Mouse (Mus musculus) kidney, postnatal 0 days (tissue): ENCODE measurements around the gene Slc39a8. TPM values are rescaled to one million over a fixed set of nuclear protein-coding genes. Genes with fewer than 3 reads are reported as not detected.

Experiments
- ATAC-seq: fragments of 200-750 bp; cut with Nextera tagmentation; replicated peaks from 2 replicates; pipeline ENCODE4 v1.8.0; 2017; ENCODE audit warnings: low read depth, moderate number of reproducible peaks, moderate TSS enrichment, moderate library complexity; ENCODE audit not compliant: low FRiP score
- DNase-seq: peaks from one replicate; pipeline ENCODE4 v3.0.0-alpha.2; 2016; ENCODE audit warnings: low spot score
- H3K27ac ChIP-seq: fragments of 300-500 bp; sonication (generic); 2 replicates; pipeline ENCODE4 v1.5.1; 2014; ENCODE audit warnings: mild to moderate bottlenecking
- H3K27me3 ChIP-seq: fragments of 300-500 bp; sonication (generic); 2 replicates; pipeline ENCODE4 v1.6.1; 2014; ENCODE audit warnings: low read length, mixed read lengths; ENCODE audit not compliant: insufficient read depth
- H3K36me3 ChIP-seq: fragments of 300-500 bp; sonication (generic); 2 replicates; pipeline ENCODE4 v1.6.1; 2014; ENCODE audit warnings: low read length, mixed read lengths; ENCODE audit not compliant: insufficient read depth
- H3K4me1 ChIP-seq: fragments of 300-500 bp; sonication (generic); replicated peaks from 2 replicates; pipeline ENCODE4 v1.6.1; 2014; ENCODE audit warnings: antibody characterized with exemption, low read length, mixed read lengths; ENCODE audit not compliant: insufficient read depth
- H3K4me2 ChIP-seq: fragments of 300-500 bp; sonication (generic); 2 replicates; pipeline ENCODE4 v1.6.1; 2014; ENCODE audit warnings: mild to moderate bottlenecking, low read length, moderate library complexity, mixed read lengths
- H3K4me3 ChIP-seq: fragments of 300-500 bp; sonication (generic); replicated peaks from 2 replicates; pipeline ENCODE4 v1.5.1; 2014; ENCODE audit warnings: low read depth, low read length
- H3K9ac ChIP-seq: fragments of 300-500 bp; sonication (generic); 2 replicates; pipeline ENCODE4 v1.6.1; 2014; ENCODE audit warnings: low read depth, low read length
- H3K9me3 ChIP-seq: fragments of 300-500 bp; sonication (generic); replicated peaks from 2 replicates; pipeline ENCODE4 v1.6.1; 2016; ENCODE audit warnings: low read length, inconsistent platforms, mixed read lengths
- CTCF ChIP-seq: IDR thresholded peaks from 2 replicates; pipeline ENCODE4 v1.5.1; 2016; ENCODE audit warnings: antibody characterized with exemption, low read depth, mild to moderate bottlenecking, moderate library complexity
- whole genome bisulfite sequencing: fragments of 180-500 bp; shearing (Covaris S2); extraction: QIAGEN DNeasy Blood & Tissue Kit; methylation state at CpG from one replicate; pipeline ENCODE4 v1.1.7; 2014; 5-methylcytosine and 5-hydroxymethylcytosine counted together
- polyA plus RNA-seq: library from polyadenylated mRNA; unstranded; fragments of >200 nt; fragmentation: Nextera tagmentation; extraction: Ambion mirVana; gene quantifications from 2 replicates; pipeline ENCODE4 v1.2.1, GENCODE M21; 2015

Gene Slc39a8
- polyA plus RNA-seq, 1 experiment from 2014 or later: 25.0 TPM

GRCm38 (mm10) chr3:135843181-135843580 lies 18.1 kb downstream of the Slc39a8 start:
- Histone ChIP-seq H3K36me3 (no peaks in the 10 kb centered on the region), H3K27me3 (no peaks in the 10 kb centered on the region), H3K27ac (no peak overlapping the region), H3K4me3 (no peak overlapping the region), H3K9me3 (no peaks in the 10 kb centered on the region), H3K4me2 (no peak overlapping the region), H3K4me1 (no peaks in the 10 kb centered on the region; the same call in 1 of the 2 replicates), H3K9ac (no peak overlapping the region)
- ATAC-seq (no peak), DNase-seq (no peak)
- peak; percentile 22; the same call in 1 of the 2 replicates for TF ChIP-seq CTCF
- WGBS: 80% methylated on average over 5 of the region's 5 CpGs

GRCm38 (mm10) chr3:135843707-135844106 lies 18.6 kb downstream of the Slc39a8 start:
- Histone ChIP-seq H3K36me3 (no peaks in the 10 kb centered on the region), H3K4me3 (no peak overlapping the region), H3K27ac (no peak overlapping the region), H3K9ac (no peak overlapping the region), H3K4me2 (no peak overlapping the region), H3K27me3 (no peaks in the 10 kb centered on the region), H3K9me3 (no peaks in the 10 kb centered on the region), H3K4me1 (no peaks in the 10 kb centered on the region; the same call in 1 of the 2 replicates)
- DNase-seq (no peak), ATAC-seq (no peak)
- TF ChIP-seq CTCF: no peak
- WGBS: 91% methylated on average over 8 of the region's 8 CpGs

- no peak for ATAC-seq
- H3K4me2 ChIP-seq: no peak overlapping the region
- 71% methylated on average over 1 of the region's 1 CpGs for WGBS
Observed at GRCm38 (mm10) chr3:135844835-135845234, 19.8 kb downstream of the Slc39a8 start.

GRCm38 (mm10) chr3:135845860-135846259 lies 20.8 kb downstream of the Slc39a8 start:
- ATAC-seq: no peak
- Histone ChIP-seq H3K9me3 (no peaks in the 10 kb centered on the region), H3K4me1 (no peaks in the 10 kb centered on the region; the same call in 1 of the 2 replicates), H3K27ac (no peak overlapping the region), H3K4me2 (no peak overlapping the region), H3K36me3 (no peaks in the 10 kb centered on the region), H3K27me3 (no peaks in the 10 kb centered on the region), H3K9ac (no peak overlapping the region), H3K4me3 (no peak overlapping the region)
- no peak for TF ChIP-seq CTCF
- no peak for DNase-seq
- 61% methylated on average over 7 of the region's 7 CpGs for WGBS

More at GRCm38 (mm10) chr3:135844835-135845234, 19.8 kb downstream of the Slc39a8 start:
- no peaks in the 10 kb centered on the region for H3K27me3 ChIP-seq
- no peaks in the 10 kb centered on the region for H3K36me3 ChIP-seq
- H3K4me3 ChIP-seq: no peak overlapping the region
- no peaks in the 10 kb centered on the region for H3K9me3 ChIP-seq
- no peaks in the 10 kb centered on the region; the same call in 1 of the 2 replicates for H3K4me1 ChIP-seq
- no peak overlapping the region for H3K9ac ChIP-seq
- DNase-seq: no peak
- TF ChIP-seq CTCF: no peak
- no peak overlapping the region for H3K27ac ChIP-seq

- H3K4me1 ChIP-seq: no peaks in the 10 kb centered on the region
- TF ChIP-seq CTCF: no peak
- 37% methylated on average over 2 of the region's 2 CpGs for WGBS
- no peaks in the 10 kb centered on the region for H3K9me3 ChIP-seq
- ATAC-seq: no peak
- no peak overlapping the region for H3K27ac ChIP-seq
- no peak overlapping the region for H3K4me3 ChIP-seq
- H3K36me3 ChIP-seq: no peaks in the 10 kb centered on the region
- H3K27me3 ChIP-seq: no peaks in the 10 kb centered on the region
- no peak overlapping the region for H3K4me2 ChIP-seq
- H3K9ac ChIP-seq: no peak overlapping the region
- DNase-seq: peak; percentile 11
Observed at GRCm38 (mm10) chr3:135851607-135852006, 26.5 kb downstream of the Slc39a8 start.

GRCm38 (mm10) chr3:135853604-135854297 lies 28.7 kb downstream of the Slc39a8 start:
- Histone ChIP-seq H3K27me3 (no peaks in the 10 kb centered on the region), H3K9me3 (no peaks in the 10 kb centered on the region), H3K4me2 (no peak overlapping the region), H3K4me3 (no peak overlapping the region), H3K36me3 (no peaks in the 10 kb centered on the region), H3K9ac (no peak overlapping the region), H3K4me1 (no peaks in the 10 kb centered on the region), H3K27ac (no peak overlapping the region)
- ATAC-seq (no peak), DNase-seq (no peak)
- WGBS: 87% methylated on average over 10 of the region's 10 CpGs
- peak; percentile 23; the same call in 1 of the 2 replicates for TF ChIP-seq CTCF
